Mouse (Mus musculus) midbrain, embryonic 11.5 days (tissue): ENCODE data around the gene Nup50. TPM values are rescaled to one million over a fixed set of nuclear protein-coding genes. Genes with fewer than 3 reads are reported as not detected.
"Not testable (repeated sequence)": the region's sequence is repeated elsewhere in the genome, so short reads cannot be mapped to it uniquely, and the experiment has no call there.

Experiments used
- ATAC-seq: fragments of 200-750 bp; cut with Nextera tagmentation; 2 replicates; pipeline ENCODE4 v1.8.0; 2017; ENCODE audit warnings: moderate TSS enrichment, moderate library complexity; ENCODE audit not compliant: low FRiP score
- DNase-seq: peaks from one replicate; pipeline ENCODE4 v3.0.0; 2015; ENCODE audit warnings: low spot score; ENCODE audit errors: missing footprints
- H3K27ac ChIP-seq: fragments of 300-500 bp; sonication (generic); 2 replicates; pipeline ENCODE4 v1.5.1; 2014; ENCODE audit warnings: low read depth, low read length
- H3K27me3 ChIP-seq: fragments of 300-500 bp; sonication (generic); 2 replicates; pipeline ENCODE4 v1.6.1; 2014; ENCODE audit warnings: mild to moderate bottlenecking, low read length, moderate library complexity, mixed read lengths; ENCODE audit not compliant: control insufficient read depth, insufficient read depth
- H3K36me3 ChIP-seq: fragments of 300-500 bp; sonication (generic); 2 replicates; pipeline ENCODE4 v1.6.1; 2014; ENCODE audit warnings: mild to moderate bottlenecking, low read length, moderate library complexity, mixed read lengths; ENCODE audit not compliant: control insufficient read depth, insufficient read depth
- H3K4me1 ChIP-seq: fragments of 300-500 bp; sonication (generic); 2 replicates; pipeline ENCODE4 v1.6.1; 2014; ENCODE audit warnings: low read length; ENCODE audit not compliant: control insufficient read depth, insufficient read depth
- H3K4me2 ChIP-seq: fragments of 300-500 bp; sonication (generic); 2 replicates; pipeline ENCODE4 v1.6.1; 2014; ENCODE audit warnings: mild to moderate bottlenecking, moderate library complexity
- H3K4me3 ChIP-seq: fragments of 300-500 bp; sonication (generic); 2 replicates; pipeline ENCODE4 v1.5.1; 2014; ENCODE audit warnings: low read depth, low read length
- H3K9ac ChIP-seq: fragments of 300-500 bp; sonication (generic); 2 replicates; pipeline ENCODE4 v1.6.1; 2014; ENCODE audit warnings: low read length
- H3K9me3 ChIP-seq: fragments of 300-500 bp; sonication (generic); 2 replicates; pipeline ENCODE4 v1.6.1; 2016; ENCODE audit warnings: low read length; ENCODE audit not compliant: control insufficient read depth
- WGBS: fragments of 180-500 bp; shearing (Covaris S2); extraction: QIAGEN DNeasy Blood & Tissue Kit; methylation state at CpG from one replicate; pipeline ENCODE4 v1.1.7; 2014; 5-methylcytosine and 5-hydroxymethylcytosine counted together
- polyA plus RNA-seq: library from polyadenylated mRNA; unstranded; fragments of >200 nt; fragmentation: Nextera tagmentation; extraction: Ambion mirVana; gene quantifications from 2 replicates; pipeline ENCODE4 v1.2.1, GENCODE M21; 2014

The Nup50 gene
- 66.8 and 71.7 TPM in 2 replicates for polyA plus RNA-seq

DNA sequence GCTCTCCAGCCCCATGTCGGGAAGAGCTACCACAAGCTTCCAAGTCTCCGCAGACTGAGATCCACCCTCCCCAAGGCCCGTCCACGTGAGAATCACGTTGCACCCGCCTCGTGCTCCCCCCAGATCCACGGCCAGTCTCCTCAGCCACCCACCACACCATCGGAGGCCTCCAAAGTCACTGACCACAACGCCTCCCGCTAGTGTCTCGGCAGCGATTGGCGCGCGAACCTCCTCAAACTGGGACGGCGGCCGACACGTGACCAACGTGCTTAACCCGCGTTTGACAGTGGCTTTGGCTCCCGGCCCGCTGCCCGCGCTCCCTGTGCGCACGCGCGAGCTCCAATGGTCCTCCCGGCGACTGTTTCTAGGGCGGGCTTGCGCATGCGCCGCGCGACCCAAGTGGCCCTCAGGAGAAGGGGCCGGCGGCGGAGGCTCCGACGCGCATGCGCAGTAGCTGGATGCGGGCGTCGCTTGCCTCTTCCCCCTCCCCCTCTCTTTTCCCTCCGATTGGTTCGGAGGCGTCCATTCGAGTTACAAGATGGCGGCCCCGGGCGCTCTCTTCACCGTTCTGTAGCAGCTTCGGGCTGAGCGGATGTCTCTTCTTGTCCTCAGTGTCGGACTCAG is at the start of gene Nup50:
Gene Nup50, plus strand, starts transcription at position 528 of the 624 bp plus-strand sequence.
- peak; percentile 100 for DNase-seq
- H3K4me2 ChIP-seq: peak within 1 kb of the TSS; percentile 88
- no peaks in the 10 kb centered on the region for H3K9me3 ChIP-seq
- 0% methylated on average over 60 of the region's 60 CpGs for WGBS
- H3K9ac ChIP-seq: peak within 1 kb of the TSS; percentile 97
- H3K4me3 ChIP-seq: peak within 1 kb of the TSS; percentile 97
- no peaks in the 10 kb centered on the region for H3K36me3 ChIP-seq
- peaks cover 19% of the 10 kb centered on the region for H3K4me1 ChIP-seq
- H3K27ac ChIP-seq: peak within 1 kb of the TSS; percentile 92
- ATAC-seq: peak; percentile 93
- no peaks in the 10 kb centered on the region for H3K27me3 ChIP-seq

DNA sequence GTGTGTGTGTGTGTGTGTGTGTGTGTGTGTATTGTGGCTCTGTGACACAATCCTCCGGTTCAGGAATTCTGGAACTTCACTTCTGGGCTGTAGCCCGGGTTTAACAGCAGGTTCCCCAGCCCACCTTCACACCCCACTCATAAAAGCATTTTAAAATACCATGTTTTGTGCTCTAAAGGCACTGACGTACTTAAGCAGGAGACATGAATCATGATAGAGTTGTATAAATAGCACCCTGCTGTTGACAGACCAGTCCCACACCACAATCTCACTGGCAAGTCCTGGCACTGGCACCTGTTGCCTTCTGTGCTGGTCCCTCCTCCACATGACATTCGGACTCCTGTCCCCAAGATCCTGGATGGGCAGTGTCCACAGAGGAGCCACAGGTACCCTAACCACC is 49.3 kb upstream of the Nup50 start:
- Histone ChIP-seq H3K36me3 (no peaks in the 10 kb centered on the region), H3K4me1 (no peaks in the 10 kb centered on the region), H3K4me2 (no peak overlapping the region), H3K9me3 (no peaks in the 10 kb centered on the region), H3K4me3 (no peak overlapping the region), H3K9ac (no peak overlapping the region), H3K27me3 (no peaks in the 10 kb centered on the region), H3K27ac (no peak overlapping the region)
- ATAC-seq: no peak
- WGBS: 85% methylated on average over 4 of the region's 4 CpGs
- no peak for DNase-seq

DNA sequence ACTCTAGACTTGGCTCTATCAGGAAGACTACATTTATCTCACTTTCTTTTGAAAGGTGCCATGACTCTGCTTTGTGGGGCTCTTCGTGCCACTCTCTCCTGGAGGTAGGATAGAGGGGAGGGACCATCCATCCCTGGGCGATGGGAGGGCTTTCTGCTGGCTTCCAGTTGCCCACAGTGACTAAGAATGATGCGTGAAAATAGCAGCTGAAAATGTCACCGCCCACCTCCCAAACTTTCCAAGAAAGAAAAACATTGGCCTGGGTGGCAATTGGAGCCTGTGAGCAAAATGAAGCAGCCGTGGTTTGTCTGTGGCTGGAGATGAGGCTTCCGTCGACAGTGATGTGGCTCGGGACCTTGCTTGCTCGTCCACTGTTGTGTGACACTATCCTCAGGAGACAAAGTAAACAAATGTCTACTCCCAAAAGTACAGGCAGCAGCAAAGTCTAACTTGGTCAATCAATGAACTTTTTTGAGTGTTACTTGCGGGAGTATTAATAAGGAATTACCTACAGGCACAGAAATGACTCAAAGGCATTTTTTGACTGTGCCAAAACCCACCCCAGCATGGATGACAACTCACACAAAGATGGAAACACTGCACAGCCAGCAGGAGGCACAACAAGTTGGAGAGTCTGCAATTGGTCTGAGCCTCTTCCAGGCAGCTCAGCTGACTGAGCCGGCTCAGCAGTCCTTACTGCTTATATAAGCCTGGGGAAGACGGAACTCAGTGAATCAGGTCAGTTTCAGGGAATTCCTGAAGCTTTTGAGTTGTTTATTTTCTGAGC is 46.0 kb upstream of the Nup50 start:
- Histone ChIP-seq H3K4me1 (no peaks in the 10 kb centered on the region), H3K9me3 (no peaks in the 10 kb centered on the region), H3K27me3 (no peaks in the 10 kb centered on the region), H3K4me2 (no peak overlapping the region), H3K27ac (no peak overlapping the region), H3K9ac (no peak overlapping the region), H3K4me3 (no peak overlapping the region), H3K36me3 (no peaks in the 10 kb centered on the region)
- no peak for DNase-seq
- 88% methylated on average over 12 of the region's 12 CpGs for WGBS
- no peak for ATAC-seq

DNA sequence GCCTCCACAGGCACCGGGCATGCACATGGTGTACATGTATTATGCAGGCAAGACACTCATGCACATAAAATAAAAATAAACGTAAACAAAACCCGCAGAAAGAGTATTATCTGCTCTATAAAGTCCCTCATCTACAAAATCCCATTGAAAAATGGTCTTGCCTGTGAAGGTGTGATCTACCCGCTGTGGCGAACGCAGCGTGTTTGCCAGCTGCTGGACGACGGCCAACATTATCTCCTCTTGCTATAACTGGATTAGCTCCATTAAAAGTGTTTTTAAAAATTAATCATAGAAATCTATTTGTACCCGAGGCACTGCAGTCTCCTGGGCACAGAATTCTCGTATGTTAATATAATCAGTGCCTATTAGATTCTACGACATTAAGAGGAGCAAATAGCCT is 35.1 kb upstream of the Nup50 start:
- ATAC-seq: no peak
- Histone ChIP-seq H3K4me2 (no peak overlapping the region), H3K36me3 (no peaks in the 10 kb centered on the region), H3K27me3 (no peaks in the 10 kb centered on the region), H3K4me3 (no peak overlapping the region), H3K9ac (no peak overlapping the region), H3K9me3 (no peaks in the 10 kb centered on the region), H3K4me1 (peaks cover 2% of the 10 kb centered on the region), H3K27ac (no peak overlapping the region)
- DNase-seq: no peak
- WGBS: 85% methylated on average over 12 of the region's 12 CpGs

DNA sequence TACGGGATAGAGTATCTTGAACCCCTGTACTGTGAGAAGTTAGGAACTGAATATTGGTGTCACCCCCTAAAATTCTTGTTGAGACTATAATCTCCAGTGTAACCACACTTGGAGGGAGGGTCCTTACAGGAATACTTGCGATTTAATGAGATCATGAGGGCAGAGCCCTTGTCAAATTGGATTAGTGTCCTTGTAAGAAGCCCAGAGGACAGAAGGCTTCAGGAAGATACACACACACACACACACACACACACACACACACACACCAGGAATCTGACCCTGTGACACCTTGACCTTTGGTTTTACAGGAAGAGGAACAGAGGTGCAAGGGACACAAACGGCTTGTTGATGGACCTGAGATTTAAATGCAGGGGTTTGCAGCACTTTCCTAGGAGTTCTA is 32.0 kb upstream of the Nup50 start:
- H3K9me3 ChIP-seq: no peaks in the 10 kb centered on the region
- no peak overlapping the region for H3K4me2 ChIP-seq
- 39% methylated on average over 3 of the region's 3 CpGs for WGBS
- no peaks in the 10 kb centered on the region for H3K36me3 ChIP-seq
- peaks cover 2% of the 10 kb centered on the region for H3K4me1 ChIP-seq
- peak; percentile 27; the same call in 1 of the 2 replicates for ATAC-seq
- H3K27ac ChIP-seq: no peak overlapping the region
- H3K4me3 ChIP-seq: no peak overlapping the region
- H3K27me3 ChIP-seq: no peaks in the 10 kb centered on the region
- no peak for DNase-seq
- H3K9ac ChIP-seq: no peak overlapping the region

DNA sequence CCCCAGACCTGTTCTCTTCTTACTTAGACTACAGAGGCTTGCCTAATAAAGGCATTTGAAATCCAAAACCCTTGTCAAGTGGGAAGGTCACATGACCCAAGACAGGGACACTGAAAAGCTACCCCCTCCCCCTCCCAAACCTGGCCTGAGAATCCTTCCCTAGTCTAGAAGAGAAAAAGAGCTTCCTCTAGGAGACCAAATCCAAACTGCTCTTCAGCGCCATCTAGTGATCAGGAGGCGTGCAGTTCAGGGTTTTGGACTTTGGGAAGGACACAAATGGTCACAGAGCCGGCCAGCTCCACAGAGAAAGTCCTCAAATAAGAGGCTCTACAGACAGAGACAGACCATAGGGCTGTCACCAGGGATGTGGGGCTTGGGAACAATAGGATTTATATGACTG is 31.6 kb upstream of the Nup50 start:
- H3K9me3 ChIP-seq: no peaks in the 10 kb centered on the region
- H3K4me1 ChIP-seq: peaks cover 2% of the 10 kb centered on the region
- H3K27me3 ChIP-seq: no peaks in the 10 kb centered on the region
- no peak overlapping the region for H3K4me2 ChIP-seq
- H3K4me3 ChIP-seq: no peak overlapping the region
- no peaks in the 10 kb centered on the region for H3K36me3 ChIP-seq
- ATAC-seq: peak; percentile 64; the same call in 1 of the 2 replicates
- H3K9ac ChIP-seq: no peak overlapping the region
- WGBS: 3% methylated on average over 3 of the region's 3 CpGs
- DNase-seq: peak; percentile 99
- H3K27ac ChIP-seq: no peak overlapping the region

DNA sequence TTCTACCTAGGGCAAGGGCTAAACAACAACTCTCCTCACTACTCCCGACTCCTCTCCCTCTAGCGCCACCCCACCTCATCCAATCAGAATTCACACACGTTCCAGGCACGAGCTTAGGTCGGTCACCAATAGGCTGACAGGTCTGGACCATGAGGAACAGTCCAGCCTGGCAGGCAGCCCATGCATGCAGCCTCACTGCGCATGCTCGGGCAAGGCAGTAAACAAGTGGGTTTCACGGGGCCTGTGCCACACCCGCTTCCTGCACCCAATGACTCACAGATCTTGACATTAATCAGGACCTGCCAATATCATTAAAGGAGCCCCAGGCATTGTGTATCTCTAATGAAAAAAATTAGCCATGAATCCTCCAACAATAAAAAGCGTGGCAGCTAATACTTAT is 27.0 kb upstream of the Nup50 start:
- 81% methylated on average over 10 of the region's 10 CpGs for WGBS
- not testable (repeated sequence) for H3K27ac ChIP-seq, H3K4me3 ChIP-seq, H3K9ac ChIP-seq, H3K9me3 ChIP-seq, ATAC-seq, H3K4me1 ChIP-seq, H3K4me2 ChIP-seq, H3K36me3 ChIP-seq
- peak; percentile 14 for DNase-seq
- H3K27me3 ChIP-seq: peaks cover 17% of the 10 kb centered on the region

DNA sequence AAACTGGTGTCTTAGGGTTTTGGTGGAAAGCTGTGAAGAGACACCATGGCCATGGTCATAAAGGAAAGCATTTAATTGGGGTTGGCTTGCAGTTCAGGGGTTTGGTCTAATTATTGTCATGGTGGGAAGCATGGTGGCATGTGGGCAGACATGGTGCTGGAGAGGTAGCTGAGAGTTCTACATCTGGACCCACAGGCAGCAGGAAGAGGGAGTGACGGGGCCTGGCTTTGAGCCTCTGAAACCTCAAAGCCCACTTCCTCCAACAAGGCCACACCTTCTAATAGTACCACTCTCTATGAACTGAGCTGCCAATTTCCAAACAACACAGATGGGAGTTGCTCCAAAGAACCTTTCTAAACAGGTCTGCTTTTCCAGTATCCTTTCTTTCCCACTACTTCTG is 26.5 kb upstream of the Nup50 start:
- Histone ChIP-seq H3K9me3 (no peaks in the 10 kb centered on the region), H3K4me2 (no peak overlapping the region), H3K9ac (no peak overlapping the region), H3K4me1 (no peaks in the 10 kb centered on the region), H3K27me3 (peaks cover 17% of the 10 kb centered on the region), H3K36me3 (no peaks in the 10 kb centered on the region), H3K27ac (no peak overlapping the region), H3K4me3 (no peak overlapping the region)
- DNase-seq (no peak), ATAC-seq (no peak)
- 88% methylated on average over 1 of the region's 1 CpGs for whole genome bisulfite sequencing

DNA sequence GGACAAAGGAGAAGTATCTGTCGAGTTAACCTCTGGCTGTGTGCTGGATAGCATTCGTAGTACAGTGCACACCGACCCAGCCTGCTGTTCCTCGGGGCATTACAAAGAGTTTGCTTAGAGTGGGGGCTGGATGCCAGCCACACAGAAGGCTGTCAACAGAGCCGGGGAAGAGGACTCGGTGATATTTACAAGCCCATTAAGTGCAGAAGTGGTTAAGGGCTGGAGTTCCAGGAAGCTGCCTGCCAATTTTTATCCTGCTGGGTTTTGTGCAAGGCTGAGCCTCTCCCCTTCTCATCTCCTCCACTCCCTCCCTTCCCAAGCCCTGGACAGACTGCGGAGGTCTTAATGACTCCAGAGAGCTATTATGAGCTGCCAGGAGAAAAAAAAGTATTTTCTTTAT is 25.1 kb upstream of the Nup50 start:
- WGBS: 67% methylated on average over 7 of the region's 7 CpGs
- no peak for ATAC-seq
- H3K4me1 ChIP-seq: no peaks in the 10 kb centered on the region
- H3K4me2 ChIP-seq: no peak overlapping the region
- DNase-seq: peak; percentile 44
- H3K36me3 ChIP-seq: no peaks in the 10 kb centered on the region
- H3K27ac ChIP-seq: no peak overlapping the region
- no peaks in the 10 kb centered on the region for H3K9me3 ChIP-seq
- H3K9ac ChIP-seq: no peak overlapping the region
- H3K27me3 ChIP-seq: peaks cover 24% of the 10 kb centered on the region
- no peak overlapping the region for H3K4me3 ChIP-seq
